Comparison of ENCODE assay signal across 23 mouse cellular contexts in genomic region chr7:102393898-102394297, GRCm38 (mm10). TPM values are rescaled to one million over a fixed set of nuclear protein-coding genes. Genes with fewer than 3 reads are reported as not detected.
DNase-seq lines count a peak whose midpoint lies in the region; ATAC-seq lines count a peak whose summit lies in the region.
"Had no signal": no experiment of that assay in that cellular context is flagged by ENCODE, and none has a peak within 500 bp of the region (broad histone marks: within the 10 kb centered on the region; RNA-seq: fewer than 3 reads in every experiment).

No protein-coding gene starts in this region.

- peak; percentile 81 for ATAC-seq in granulocyte monocyte progenitor cell, adult 5-6 weeks (replicated peaks; ENCODE audit: poor library complexity, severe bottlenecking)
- ATAC-seq in midbrain, embryonic 13.5 days, result no peak
- ATAC-seq: forebrain, embryonic 14.5 days; forebrain, embryonic 16.5 days had no signal

- no peak overlapping the region for H3K4me3 ChIP-seq in midbrain, embryonic 13.5 days (replicated peaks)
- H3K4me3 ChIP-seq: embryonic facial prominence, embryonic 13.5 days; embryonic facial prominence, embryonic 15.5 days; erythroblast, embryonic 14.5 days; forebrain, embryonic 10.5 days; forebrain, embryonic 12.5 days had no signal

- no peak overlapping the region for H3K27ac ChIP-seq in midbrain, embryonic 13.5 days
- H3K27ac ChIP-seq: embryonic facial prominence, embryonic 13.5 days; embryonic facial prominence, embryonic 15.5 days; forebrain, embryonic 10.5 days; forebrain, embryonic 12.5 days had no signal

- H3K4me1 ChIP-seq in midbrain, embryonic 13.5 days (replicated peaks), result no peaks in the 10 kb centered on the region
- H3K4me1 ChIP-seq: embryonic facial prominence, embryonic 13.5 days; embryonic facial prominence, embryonic 15.5 days; forebrain, embryonic 12.5 days had no signal

- 91% methylated on average over 2 of the region's 2 CpGs for WGBS in midbrain, embryonic 13.5 days

- no peaks in the 10 kb centered on the region for H3K27me3 ChIP-seq in splenic B cell, adult 2 months (ENCODE audit: control insufficient read depth, insufficient read depth, low read length, poor library complexity, severe bottlenecking)
- H3K27me3 ChIP-seq in midbrain, embryonic 13.5 days, result no peaks in the 10 kb centered on the region
- H3K27me3 ChIP-seq: embryonic facial prominence, embryonic 13.5 days; embryonic facial prominence, embryonic 15.5 days; forebrain, embryonic 12.5 days had no signal

- no peak overlapping the region for H3K9ac ChIP-seq in midbrain, embryonic 13.5 days (replicated peaks)
- H3K9ac ChIP-seq: embryonic facial prominence, embryonic 13.5 days; embryonic facial prominence, embryonic 15.5 days; forebrain, embryonic 12.5 days had no signal

- peaks cover 2% of the 10 kb centered on the region; the same call in 1 of the 2 replicates for H3K36me3 ChIP-seq in splenic B cell, adult 2 months (ENCODE audit: control insufficient read depth, insufficient read depth, low read length, poor library complexity, severe bottlenecking)
- H3K36me3 ChIP-seq in midbrain, embryonic 13.5 days, result no peaks in the 10 kb centered on the region
- H3K36me3 ChIP-seq: embryonic facial prominence, embryonic 13.5 days; embryonic facial prominence, embryonic 15.5 days; forebrain, embryonic 10.5 days; forebrain, embryonic 12.5 days had no signal

- no peaks in the 10 kb centered on the region for H3K9me3 ChIP-seq in midbrain, embryonic 13.5 days
- H3K9me3 ChIP-seq: embryonic facial prominence, embryonic 13.5 days; embryonic facial prominence, embryonic 15.5 days; forebrain, embryonic 10.5 days; forebrain, embryonic 12.5 days had no signal

- DNase-seq in A20 (ENCODE audit: low read depth, low spot score) (peak; percentile 37), MEL-GATA-1-ER (ENCODE audit: extremely low read depth, low read depth) (peak; percentile 67), adipocyte (ENCODE audit: low spot score) (no peak)
- DNase-seq in splenic B cell, adult 2 months (ENCODE audit: low read depth, low spot score), result peak; percentile 30
- DNase-seq in lung, postnatal 14 days, result no peak
- no peak for DNase-seq in cerebellum, adult 8-10 months
- DNase-seq: adrenal gland, adult 8-10 months; adrenal gland, postnatal 25 days; cerebellum, adult 11 months; cerebellum, adult 18-20 months; cerebellum, adult 9-10 months; cerebellum, postnatal 10 days; cerebellum, postnatal 25 days; embryo, embryonic 11 days had no signal

- no peak overlapping the region for H3K4me2 ChIP-seq in midbrain, embryonic 13.5 days (replicated peaks)
- H3K4me2 ChIP-seq: embryonic facial prominence, embryonic 13.5 days; embryonic facial prominence, embryonic 15.5 days; forebrain, embryonic 12.5 days had no signal

RNA-seq across cellular contexts. Expression of gene Rrm1, which starts 47.6 kb away (rescaled TPM):
- 171 and 252 TPM in 2 replicates for total RNA-seq in granulocyte monocyte progenitor cell, adult 5-6 weeks (2014; fragmentation: Nextera tagmentation)
- total RNA-seq in granulocyte monocyte progenitor cell, adult 5-6 weeks (2017), result 642 and 757 TPM in 2 replicates
- 85.6 and 86.3 TPM in 2 replicates for polyA plus RNA-seq in midbrain, embryonic 13.5 days (2015; fragmentation: Nextera tagmentation; extraction: Ambion mirVana)

Comparison
In these comparisons a context has a peak if more than half of its experiments do, and no peak if none do; other contexts are left out.
1. DNase-seq: peak in A20 (single experiment), MEL-GATA-1-ER (single experiment) and splenic B cell, adult 2 months (single experiment); none in adipocyte (single experiment), lung, postnatal 14 days (single experiment) and cerebellum, adult 8-10 months (single experiment).